Mouse (Mus musculus): ENCODE measurements at regions not wholly inside any gene's neighbourhood (a gene's known extent, or its start where the extent isn't known, plus 50 kb on each side); places are given as distances from the start of the nearest gene placed in this dataset.

DNA sequence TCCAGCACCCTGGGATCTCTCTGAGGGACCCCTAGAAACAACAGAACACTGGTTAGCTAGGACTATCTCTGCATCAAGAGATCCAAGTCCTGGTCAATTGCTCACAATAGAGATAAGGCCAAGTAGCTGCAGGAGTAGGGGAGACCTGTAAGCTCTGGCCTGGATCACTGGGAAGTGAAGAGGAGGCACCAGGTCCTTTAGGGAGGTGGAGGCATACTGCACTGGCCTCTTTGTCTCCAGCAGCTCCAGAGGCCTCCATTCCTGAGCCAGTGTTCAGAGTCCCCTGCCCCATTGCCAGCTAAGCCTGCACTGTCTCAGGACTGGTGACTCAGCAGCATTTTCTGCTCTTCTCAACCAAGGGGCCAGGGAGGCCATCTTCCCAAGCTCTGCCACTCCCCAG lies 262.3 kb upstream of the Gm4791 start:
- Histone ChIP-seq H3K9me3 (ENCODE audit: control insufficient read depth, low read length) (no peaks in the 10 kb centered on the region), H3K9ac (no peak overlapping the region), H3K4me3 (replicated peaks; ENCODE audit: low read length) (no peak overlapping the region), H3K4me2 (replicated peaks) (no peak overlapping the region), H3K27ac (no peak overlapping the region), H3K27me3 (ENCODE audit: control insufficient read depth, insufficient read depth, low read length) (no peaks in the 10 kb centered on the region), H3K36me3 (replicated peaks; ENCODE audit: control insufficient read depth, insufficient read depth) (no peaks in the 10 kb centered on the region), H3K4me1 (replicated peaks; ENCODE audit: control insufficient read depth, insufficient read depth, low read length) (peaks cover 7% of the 10 kb centered on the region; the same call in 1 of the 2 replicates)
- no peak for ATAC-seq (ENCODE audit: low FRiP score)
- DNase-seq (ENCODE audit: low spot score): no peak

- WGBS: 9% methylated on average over 4 of the region's 4 CpGs
- ATAC-seq (ENCODE audit: low FRiP score) (peak; percentile 71; the same call in 1 of the 2 replicates), DNase-seq (ENCODE audit: low spot score) (peak; percentile 92)
Measured at GRCm38 (mm10) chr9:46735664-46736067, 262.9 kb upstream of the Gm4791 start.

GRCm38 (mm10) chr9:46728465-46728864 lies 270.1 kb upstream of the Gm4791 start:
- ATAC-seq (ENCODE audit: low FRiP score): no peak
- no peak for DNase-seq (ENCODE audit: low spot score)
- no peak overlapping the region for H3K4me2 ChIP-seq (replicated peaks)
- WGBS: 9% methylated on average over 5 of the region's 5 CpGs
- H3K9me3 ChIP-seq (ENCODE audit: control insufficient read depth, low read length): no peaks in the 10 kb centered on the region; the same call in 1 of the 2 replicates
- H3K27ac ChIP-seq: no peak overlapping the region
- H3K27me3 ChIP-seq (ENCODE audit: control insufficient read depth, insufficient read depth, low read length): no peaks in the 10 kb centered on the region
- no peak overlapping the region for H3K9ac ChIP-seq
- no peaks in the 10 kb centered on the region for H3K36me3 ChIP-seq (replicated peaks; ENCODE audit: control insufficient read depth, insufficient read depth)
- no peaks in the 10 kb centered on the region for H3K4me1 ChIP-seq (replicated peaks; ENCODE audit: control insufficient read depth, insufficient read depth, low read length)
- no peak overlapping the region for H3K4me3 ChIP-seq (replicated peaks; ENCODE audit: low read length)

More at GRCm38 (mm10) chr9:46735664-46736067, 262.9 kb upstream of the Gm4791 start:
- Histone ChIP-seq H3K9ac (no peak overlapping the region), H3K27me3 (ENCODE audit: control insufficient read depth, insufficient read depth, low read length) (no peaks in the 10 kb centered on the region), H3K4me2 (replicated peaks) (no peak overlapping the region), H3K9me3 (ENCODE audit: control insufficient read depth, low read length) (no peaks in the 10 kb centered on the region), H3K4me3 (replicated peaks; ENCODE audit: low read length) (no peak overlapping the region), H3K4me1 (replicated peaks; ENCODE audit: control insufficient read depth, insufficient read depth, low read length) (peaks cover 7% of the 10 kb centered on the region; the same call in 1 of the 2 replicates), H3K36me3 (replicated peaks; ENCODE audit: control insufficient read depth, insufficient read depth) (no peaks in the 10 kb centered on the region), H3K27ac (no peak overlapping the region)

GRCm38 (mm10) chr9:46724231-46724630 lies 274.3 kb upstream of the Gm4791 start:
- Histone ChIP-seq H3K27ac (no peak overlapping the region), H3K4me3 (replicated peaks; ENCODE audit: low read length) (no peak overlapping the region), H3K4me2 (replicated peaks) (no peak overlapping the region), H3K4me1 (replicated peaks; ENCODE audit: control insufficient read depth, insufficient read depth, low read length) (no peaks in the 10 kb centered on the region), H3K36me3 (replicated peaks; ENCODE audit: control insufficient read depth, insufficient read depth) (no peaks in the 10 kb centered on the region), H3K27me3 (ENCODE audit: control insufficient read depth, insufficient read depth, low read length) (no peaks in the 10 kb centered on the region), H3K9me3 (ENCODE audit: control insufficient read depth, low read length) (no peaks in the 10 kb centered on the region; the same call in 1 of the 2 replicates), H3K9ac (no peak overlapping the region)
- 84% methylated on average over 5 of the region's 5 CpGs for WGBS
- no peak for ATAC-seq (ENCODE audit: low FRiP score)
- DNase-seq (ENCODE audit: low spot score): no peak

GRCm38 (mm10) chr9:46713415-46713814 lies 285.1 kb upstream of the Gm4791 start:
- no peak for ATAC-seq (ENCODE audit: low FRiP score)

DNA sequence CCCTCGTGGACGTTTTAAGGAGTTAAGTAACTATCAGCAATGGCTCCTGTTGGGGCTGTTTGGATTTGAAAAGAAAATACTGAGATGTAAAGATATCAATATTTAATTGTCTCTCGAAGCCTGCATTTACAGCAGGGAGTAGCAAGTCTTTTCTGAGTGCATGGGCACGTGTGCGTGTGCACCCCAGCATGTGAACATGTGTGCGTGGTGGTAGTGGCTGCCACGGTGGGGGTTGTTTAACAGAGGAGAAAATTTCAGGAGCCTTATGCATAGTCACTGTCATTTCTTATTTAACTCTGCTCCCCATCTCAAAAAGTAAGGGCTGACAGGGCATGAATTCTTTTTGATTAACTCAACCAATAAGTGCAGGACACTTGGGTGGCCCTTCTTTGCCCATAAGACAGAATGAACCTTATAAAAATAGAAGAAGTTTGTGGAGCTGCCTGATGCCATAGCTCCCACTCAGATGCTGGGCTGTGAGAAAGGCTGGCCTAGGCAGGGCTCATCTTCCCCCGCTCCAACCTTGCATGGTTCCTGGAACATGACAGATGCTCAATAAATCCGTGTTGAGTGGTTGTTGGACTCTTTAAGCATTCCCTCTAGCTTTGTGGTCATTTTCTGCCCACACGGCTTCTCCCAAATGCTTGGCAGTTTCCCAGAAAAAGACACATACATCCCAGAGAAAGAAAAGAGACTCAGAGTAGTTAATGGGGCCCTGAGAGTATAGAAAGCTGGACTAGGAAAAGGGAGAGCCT lies 294.2 kb upstream of the Gm4791 start:
- no peak for ATAC-seq (ENCODE audit: low FRiP score)
- H3K9ac ChIP-seq: no peak overlapping the region
- H3K27ac ChIP-seq: no peak overlapping the region
- DNase-seq (ENCODE audit: low spot score): no peak
- 59% methylated on average over 10 of the region's 10 CpGs for WGBS
- H3K4me1 ChIP-seq (replicated peaks; ENCODE audit: control insufficient read depth, insufficient read depth, low read length): peaks cover 24% of the 10 kb centered on the region; the same call in 1 of the 2 replicates
- H3K36me3 ChIP-seq (replicated peaks; ENCODE audit: control insufficient read depth, insufficient read depth): no peaks in the 10 kb centered on the region
- H3K9me3 ChIP-seq (ENCODE audit: control insufficient read depth, low read length): no peaks in the 10 kb centered on the region
- H3K4me3 ChIP-seq (replicated peaks; ENCODE audit: low read length): no peak overlapping the region
- peaks cover 3% of the 10 kb centered on the region; the same call in 1 of the 2 replicates for H3K27me3 ChIP-seq (ENCODE audit: control insufficient read depth, insufficient read depth, low read length)
- no peak overlapping the region for H3K4me2 ChIP-seq (replicated peaks)

More at GRCm38 (mm10) chr9:46713415-46713814, 285.1 kb upstream of the Gm4791 start:
- no peak overlapping the region for H3K27ac ChIP-seq
- no peak overlapping the region for H3K4me2 ChIP-seq (replicated peaks)
- no peaks in the 10 kb centered on the region for H3K27me3 ChIP-seq (ENCODE audit: control insufficient read depth, insufficient read depth, low read length)
- H3K4me3 ChIP-seq (replicated peaks; ENCODE audit: low read length): no peak overlapping the region
- no peaks in the 10 kb centered on the region for H3K4me1 ChIP-seq (replicated peaks; ENCODE audit: control insufficient read depth, insufficient read depth, low read length)
- no peak for DNase-seq (ENCODE audit: low spot score)
- WGBS: 92% methylated on average over 10 of the region's 10 CpGs
- no peaks in the 10 kb centered on the region for H3K9me3 ChIP-seq (ENCODE audit: control insufficient read depth, low read length)
- H3K9ac ChIP-seq: no peak overlapping the region
- H3K36me3 ChIP-seq (replicated peaks; ENCODE audit: control insufficient read depth, insufficient read depth): no peaks in the 10 kb centered on the region

- no peaks in the 10 kb centered on the region for H3K9me3 ChIP-seq (ENCODE audit: control insufficient read depth, low read length)
- H3K27me3 ChIP-seq (ENCODE audit: control insufficient read depth, insufficient read depth, low read length): peaks cover 3% of the 10 kb centered on the region; the same call in 1 of the 2 replicates
- peak; percentile 38 for DNase-seq (ENCODE audit: low spot score)
- H3K27ac ChIP-seq: peak overlapping the region; percentile 59
- peaks cover 24% of the 10 kb centered on the region; the same call in 1 of the 2 replicates for H3K4me1 ChIP-seq (replicated peaks; ENCODE audit: control insufficient read depth, insufficient read depth, low read length)
- no peak for ATAC-seq (ENCODE audit: low FRiP score)
- no peak overlapping the region for H3K9ac ChIP-seq
- WGBS: 26% methylated on average over 8 of the region's 8 CpGs
- no peaks in the 10 kb centered on the region for H3K36me3 ChIP-seq (replicated peaks; ENCODE audit: control insufficient read depth, insufficient read depth)
- H3K4me3 ChIP-seq (replicated peaks; ENCODE audit: low read length): no peak overlapping the region
- no peak overlapping the region for H3K4me2 ChIP-seq (replicated peaks)
Measured at GRCm38 (mm10) chr9:46703674-46704073, 294.9 kb upstream of the Gm4791 start.

DNA sequence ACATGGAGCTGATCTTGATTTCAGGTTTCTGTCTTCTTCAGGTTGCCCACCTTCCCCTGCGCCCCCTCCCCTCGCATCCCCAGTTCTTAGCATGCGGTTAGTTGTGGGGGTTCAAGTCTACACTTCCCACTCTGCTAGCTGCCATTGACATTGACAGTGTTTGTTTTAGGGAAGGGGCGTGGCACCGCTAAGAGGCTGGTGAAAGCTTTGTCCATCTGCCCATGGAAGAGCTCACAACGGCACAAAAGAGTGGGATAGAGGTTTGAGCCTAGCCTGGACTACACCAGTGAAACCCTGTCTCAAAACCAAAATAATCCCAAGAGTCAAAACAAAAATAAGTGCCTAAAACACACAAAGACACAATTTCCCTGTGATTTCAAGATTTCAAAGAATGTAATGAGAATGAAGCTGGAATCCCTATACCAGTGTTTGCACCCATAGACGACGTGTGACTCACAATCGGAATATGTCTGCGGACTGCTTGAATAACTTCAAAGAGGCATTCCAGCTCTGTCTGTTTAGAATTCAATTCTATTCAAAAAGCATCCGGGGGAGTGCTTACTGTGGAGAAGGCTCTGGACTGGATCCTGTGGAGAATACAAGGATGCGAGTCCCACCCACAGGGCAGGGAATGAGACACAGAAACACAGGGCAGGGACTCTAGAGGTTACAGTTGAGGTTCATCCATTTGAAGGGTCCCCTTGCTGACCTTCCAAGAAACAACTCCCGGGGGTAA lies 295.5 kb upstream of the Gm4791 start:
- 40% methylated on average over 13 of the region's 13 CpGs for WGBS
- H3K9ac ChIP-seq: no peak overlapping the region
- no peak overlapping the region for H3K4me2 ChIP-seq (replicated peaks)
- H3K27me3 ChIP-seq (ENCODE audit: control insufficient read depth, insufficient read depth, low read length): peaks cover 3% of the 10 kb centered on the region; the same call in 1 of the 2 replicates
- peak overlapping the region; percentile 64 for H3K27ac ChIP-seq
- DNase-seq (ENCODE audit: low spot score) (no peak), ATAC-seq (ENCODE audit: low FRiP score) (no peak)
- H3K4me3 ChIP-seq (replicated peaks; ENCODE audit: low read length): no peak overlapping the region
- H3K36me3 ChIP-seq (replicated peaks; ENCODE audit: control insufficient read depth, insufficient read depth): no peaks in the 10 kb centered on the region
- H3K4me1 ChIP-seq (replicated peaks; ENCODE audit: control insufficient read depth, insufficient read depth, low read length): peaks cover 24% of the 10 kb centered on the region; the same call in 1 of the 2 replicates
- H3K9me3 ChIP-seq (ENCODE audit: control insufficient read depth, low read length): no peaks in the 10 kb centered on the region
